Mouse (Mus musculus) liver, embryonic 13.5 days (tissue): ENCODE data around the gene Rdh9. TPM values are rescaled to one million over a fixed set of nuclear protein-coding genes. Genes with fewer than 3 reads are reported as not detected.
"Not testable (repeated sequence)": the region's sequence is repeated elsewhere in the genome, so short reads cannot be mapped to it uniquely, and the experiment has no call there.

Experiments
- ATAC-seq: fragments of 200-750 bp; cut with Nextera tagmentation; 2 replicates; pipeline ENCODE4 v1.8.0; 2017; ENCODE audit warnings: low read depth, mild to moderate bottlenecking, moderate number of reproducible peaks, moderate library complexity
- DNase-seq: peaks from one replicate; pipeline ENCODE4 v3.0.0; 2022
- H3K27ac ChIP-seq: fragments of 300-500 bp; sonication (generic); 2 replicates; pipeline ENCODE4 v1.5.1; 2015; ENCODE audit warnings: moderate library complexity, mild to moderate bottlenecking, inconsistent platforms
- H3K27me3 ChIP-seq: fragments of 300-500 bp; sonication (generic); 2 replicates; pipeline ENCODE4 v1.6.1; 2015; ENCODE audit warnings: mild to moderate bottlenecking, inconsistent platforms
- H3K36me3 ChIP-seq: fragments of 300-500 bp; sonication (generic); 2 replicates; pipeline ENCODE4 v1.6.1; 2015; ENCODE audit warnings: mild to moderate bottlenecking, inconsistent platforms
- H3K4me1 ChIP-seq: fragments of 300-500 bp; sonication (generic); replicated peaks from 2 replicates; pipeline ENCODE4 v1.6.1; 2015; ENCODE audit warnings: inconsistent platforms
- H3K4me2 ChIP-seq: fragments of 300-500 bp; sonication (generic); 2 replicates; pipeline ENCODE4 v1.6.1; 2015; ENCODE audit warnings: inconsistent platforms, mild to moderate bottlenecking, moderate library complexity
- H3K4me3 ChIP-seq: fragments of 300-500 bp; sonication (generic); replicated peaks from 2 replicates; pipeline ENCODE4 v1.5.1; 2015; ENCODE audit warnings: mild to moderate bottlenecking, inconsistent platforms
- H3K9ac ChIP-seq: fragments of 300-500 bp; sonication (generic); 2 replicates; pipeline ENCODE4 v1.6.1; 2015; ENCODE audit warnings: mild to moderate bottlenecking, inconsistent platforms
- H3K9me3 ChIP-seq: fragments of 300-500 bp; sonication (generic); replicated peaks from 2 replicates; pipeline ENCODE4 v1.6.1; 2016; ENCODE audit warnings: inconsistent platforms
- WGBS: fragments of 180-500 bp; shearing (Covaris S2); methylation state at CpG from one replicate; pipeline ENCODE4 v1.1.7; 2015; ENCODE audit not compliant: insufficient replicate concordance; 5-methylcytosine and 5-hydroxymethylcytosine counted together
- polyA plus RNA-seq: library from polyadenylated mRNA; unstranded; fragments of >200 nt; fragmentation: Nextera tagmentation; extraction: Ambion mirVana; gene quantifications from 2 replicates; pipeline ENCODE4 v1.2.1, GENCODE M21; 2015

Gene Rdh9
- polyA plus RNA-seq, 1 experiment from 2014 or later = not detected

DNA sequence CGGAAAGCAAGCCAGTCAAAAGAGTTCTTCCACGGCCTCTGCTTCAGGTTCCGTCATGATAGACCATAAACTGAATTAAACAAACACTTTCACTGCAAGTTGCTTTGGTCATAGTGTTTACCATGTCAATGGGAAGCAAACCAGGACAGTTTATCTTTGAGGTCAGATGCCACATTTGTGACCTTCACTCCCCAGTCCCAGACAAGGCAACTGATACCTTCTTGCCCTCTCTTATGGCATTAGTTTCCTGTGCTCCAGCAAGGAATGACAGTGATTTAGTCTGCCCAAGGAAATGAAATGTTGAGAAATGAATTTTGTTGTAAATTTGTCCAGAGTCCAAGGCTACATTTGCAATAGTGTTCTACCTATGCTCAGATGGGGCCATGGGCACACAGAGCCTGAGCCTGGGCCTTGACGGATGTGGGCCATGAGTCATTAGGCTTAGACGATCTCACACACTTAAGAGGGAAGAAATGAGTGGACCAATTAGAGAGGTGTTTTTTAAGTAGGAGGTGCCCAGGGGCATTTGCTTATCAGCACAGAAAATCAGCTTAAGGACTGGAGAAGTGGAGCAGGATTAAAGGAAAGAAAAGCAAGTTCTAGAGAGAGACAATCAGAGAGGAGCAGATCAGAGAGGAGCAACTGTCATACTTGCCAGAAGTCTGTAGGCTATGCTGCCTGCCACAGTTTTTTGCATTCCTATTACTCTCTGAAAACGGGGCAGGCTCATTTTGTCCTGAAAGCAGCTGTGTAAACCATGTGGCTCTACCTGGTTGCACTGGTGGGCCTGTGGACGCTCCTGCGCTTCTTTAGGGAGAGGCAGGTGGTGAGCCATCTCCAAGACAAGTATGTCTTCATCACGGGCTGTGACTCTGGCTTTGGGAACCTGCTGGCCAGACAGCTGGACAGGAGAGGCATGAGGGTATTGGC, 16.7 kb upstream of the Rdh9 start, which contains the start of the genes Rdh1 and Rdh16f1:
TSS of gene Rdh1 (plus strand) at position 541 of the 930 bp plus-strand sequence.
TSS of gene Rdh16f1 (plus strand) at position 607 of the 930 bp plus-strand sequence.
- peak within 1 kb of the TSS; percentile 47 for H3K27ac ChIP-seq
- ATAC-seq (0 out of 2 replicates have a peak, but pooled peaks have one; percentile 27), DNase-seq (no peak)
- WGBS = 62% methylated on average over 9 of the region's 9 CpGs
- H3K36me3 ChIP-seq = no peaks in the 10 kb centered on the region
- no peaks in the 10 kb centered on the region for H3K27me3 ChIP-seq
- no peak within 1 kb of the TSS for H3K4me2 ChIP-seq
- 0 out of 2 replicates have a peak, but pooled peaks cover 4% of the 10 kb centered on the region for H3K9me3 ChIP-seq
- H3K9ac ChIP-seq = no peak within 1 kb of the TSS
- no peak within 1 kb of the TSS for H3K4me3 ChIP-seq
- peaks cover 36% of the 10 kb centered on the region for H3K4me1 ChIP-seq

DNA sequence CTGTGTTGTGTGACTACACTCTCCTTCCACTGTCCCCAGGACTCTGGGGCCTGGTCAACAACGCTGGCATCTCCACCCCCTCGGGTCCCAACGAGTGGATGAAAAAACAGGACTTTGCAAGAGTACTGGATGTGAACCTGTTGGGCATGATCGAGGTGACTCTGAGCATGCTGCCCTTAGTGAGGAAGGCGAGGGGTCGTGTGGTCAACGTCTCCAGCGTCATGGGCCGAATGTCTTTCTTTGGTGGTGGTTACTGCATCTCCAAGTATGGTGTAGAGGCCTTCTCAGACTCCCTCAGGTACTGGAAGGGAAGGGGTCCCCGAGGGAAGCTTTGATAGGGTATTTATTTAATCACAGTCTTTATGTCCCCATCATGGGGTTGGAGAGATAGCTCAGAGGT, 13.3 kb upstream of the Rdh9 start:
- DNase-seq, H3K27me3 ChIP-seq, H3K9me3 ChIP-seq, H3K9ac ChIP-seq, H3K4me2 ChIP-seq, H3K36me3 ChIP-seq, H3K27ac ChIP-seq, ATAC-seq, H3K4me3 ChIP-seq: not testable (repeated sequence)
- 63% methylated on average over 10 of the region's 10 CpGs for WGBS
- peaks cover 16% of the 10 kb centered on the region for H3K4me1 ChIP-seq

DNA sequence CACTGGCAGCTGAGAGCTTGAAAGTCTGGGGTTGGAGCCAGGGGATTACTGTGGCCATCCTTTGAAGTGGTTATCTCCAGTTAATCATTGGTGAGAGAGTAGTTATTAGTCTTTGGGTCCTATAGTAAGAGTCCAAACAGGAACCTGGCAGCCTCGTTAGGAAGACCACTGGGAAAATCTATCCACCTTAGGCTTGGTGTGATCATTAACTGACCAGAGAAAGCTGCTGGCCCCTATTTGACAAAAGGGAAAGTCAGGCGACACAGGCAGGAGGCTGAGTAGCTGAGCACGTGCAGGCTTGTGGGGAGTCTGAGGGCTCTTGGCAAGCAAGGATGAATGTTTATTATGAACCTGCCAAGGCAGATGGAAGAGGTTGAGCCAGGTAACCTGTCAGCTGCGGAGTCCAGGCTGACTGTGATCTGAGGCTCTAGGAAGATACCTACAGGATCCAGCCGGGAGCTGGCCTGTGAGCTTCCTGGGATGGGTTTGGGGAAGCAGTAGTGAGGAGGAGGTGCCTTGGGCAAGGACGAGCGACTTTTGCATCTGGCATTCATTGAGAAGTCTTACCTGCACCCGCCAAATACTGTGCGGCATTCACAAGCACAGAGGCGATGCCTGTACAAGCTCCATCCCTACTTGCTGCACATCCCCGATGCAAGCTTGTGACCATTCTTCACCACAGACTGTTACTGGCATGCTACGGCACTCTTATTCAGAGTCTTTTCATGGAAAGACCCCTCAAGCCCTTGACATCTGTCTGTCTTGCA, 12.1 kb upstream of the Rdh9 start:
- H3K4me3 ChIP-seq = no peak overlapping the region
- H3K36me3 ChIP-seq = no peaks in the 10 kb centered on the region
- peak; percentile 76 for ATAC-seq
- no peak overlapping the region for H3K4me2 ChIP-seq
- H3K27me3 ChIP-seq = no peaks in the 10 kb centered on the region
- peaks cover 10% of the 10 kb centered on the region for H3K4me1 ChIP-seq
- no peak overlapping the region for H3K9ac ChIP-seq
- WGBS = 56% methylated on average over 12 of the region's 12 CpGs
- peak overlapping the region; percentile 69 for H3K27ac ChIP-seq
- DNase-seq = no peak
- H3K9me3 ChIP-seq = no peaks in the 10 kb centered on the region

DNA sequence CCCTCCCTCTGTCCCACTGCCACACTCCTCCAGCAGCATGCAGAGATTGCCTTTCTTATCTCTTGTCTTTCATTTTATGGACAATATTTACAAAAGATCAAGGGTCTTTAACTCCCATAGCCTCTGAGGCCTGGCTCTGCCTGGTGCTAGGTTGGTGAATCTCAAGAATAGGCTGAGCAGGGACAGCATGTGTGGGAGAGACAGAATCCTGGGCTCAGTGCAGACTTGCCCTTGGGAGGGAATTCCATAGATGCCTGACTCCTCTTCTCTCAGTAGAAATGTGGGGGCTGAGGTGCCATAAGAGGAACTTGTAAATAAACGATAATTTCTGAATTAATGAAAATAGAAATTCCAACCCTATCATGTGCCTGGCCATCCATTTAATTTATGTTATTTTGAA, 9.6 kb upstream of the Rdh9 start:
- ATAC-seq (no peak), DNase-seq (no peak)
- H3K36me3 ChIP-seq = no peaks in the 10 kb centered on the region
- no peak overlapping the region for H3K4me3 ChIP-seq
- H3K9me3 ChIP-seq = no peaks in the 10 kb centered on the region
- 69% methylated on average over 1 of the region's 1 CpGs for WGBS
- H3K27me3 ChIP-seq = no peaks in the 10 kb centered on the region
- peaks cover 4% of the 10 kb centered on the region; the same call in 1 of the 2 replicates for H3K4me1 ChIP-seq
- H3K27ac ChIP-seq = no peak overlapping the region
- no peak overlapping the region for H3K4me2 ChIP-seq
- H3K9ac ChIP-seq = no peak overlapping the region

DNA sequence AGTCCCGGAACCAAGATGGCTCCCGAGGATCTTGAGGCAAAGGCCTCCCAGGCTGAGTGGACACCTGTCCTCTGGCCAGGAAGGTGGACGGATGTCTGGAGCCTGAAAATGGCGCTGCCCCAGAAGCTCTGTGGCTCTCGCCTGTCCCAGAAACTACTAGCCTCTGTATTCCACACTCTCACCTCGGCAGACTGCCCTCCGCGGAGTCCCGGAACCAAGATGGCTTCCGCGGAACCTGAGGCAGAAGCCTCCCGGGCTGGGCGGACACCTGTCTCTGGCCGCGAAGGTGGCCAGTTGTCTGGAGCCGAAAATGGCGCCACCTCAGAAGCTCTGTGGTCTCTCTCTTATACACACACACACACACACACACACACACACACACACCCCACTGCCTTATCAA, 6.1 kb downstream of the Rdh9 start:
- WGBS = 84% methylated on average over 17 of the region's 17 CpGs
- H3K4me1 ChIP-seq, H3K4me3 ChIP-seq, H3K27ac ChIP-seq, H3K36me3 ChIP-seq, H3K27me3 ChIP-seq, H3K9me3 ChIP-seq, ATAC-seq, H3K9ac ChIP-seq, DNase-seq, H3K4me2 ChIP-seq: not testable (repeated sequence)

DNA sequence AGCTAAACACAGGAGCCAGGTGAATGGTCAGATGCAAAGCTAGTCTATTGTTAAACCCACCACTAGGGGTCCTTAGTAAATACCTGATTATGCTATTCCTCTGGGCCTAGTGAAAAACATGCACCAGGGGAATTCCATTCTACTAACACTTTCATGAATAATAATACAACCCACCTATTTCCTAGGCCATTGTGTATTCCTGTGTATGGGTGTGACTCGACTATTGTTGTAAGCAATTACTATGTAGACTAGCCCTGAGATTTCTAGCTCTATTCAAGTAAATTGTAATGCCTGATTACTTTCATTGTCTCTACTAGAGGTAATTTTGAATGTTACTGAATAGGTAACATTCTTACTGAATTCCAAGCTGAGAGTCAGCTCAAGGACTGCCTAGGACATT, 9.2 kb downstream of the Rdh9 start:
- not testable (repeated sequence) for H3K36me3 ChIP-seq, ATAC-seq, H3K9me3 ChIP-seq, DNase-seq, H3K4me1 ChIP-seq, H3K27me3 ChIP-seq, H3K27ac ChIP-seq, H3K4me2 ChIP-seq, H3K4me3 ChIP-seq, H3K9ac ChIP-seq
- 59% methylated on average over 1 of the region's 1 CpGs for WGBS

DNA sequence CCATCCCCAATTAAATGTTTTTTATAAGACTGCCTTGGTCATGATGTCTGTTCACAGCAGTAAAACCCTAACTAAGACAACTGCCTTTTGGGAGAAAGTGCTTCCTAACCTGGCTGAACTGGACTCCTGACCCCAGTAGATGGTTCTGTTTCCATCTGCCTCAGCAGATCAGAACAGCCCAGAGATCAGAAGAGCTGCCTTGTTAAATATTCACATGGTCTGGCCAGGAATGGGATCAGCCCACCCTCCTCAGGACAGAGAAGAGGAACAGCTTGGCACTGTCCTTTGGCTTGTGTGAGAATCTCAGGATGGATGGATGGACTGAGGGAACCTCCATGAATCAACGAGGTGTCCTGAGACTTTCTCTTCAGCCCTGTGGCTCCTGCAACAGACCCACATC, 23.1 kb downstream of the Rdh9 start:
- ATAC-seq = no peak
- no peak overlapping the region for H3K4me3 ChIP-seq
- no peaks in the 10 kb centered on the region for H3K4me1 ChIP-seq
- 46% methylated on average over 1 of the region's 1 CpGs for WGBS
- no peaks in the 10 kb centered on the region for H3K36me3 ChIP-seq
- H3K9ac ChIP-seq = no peak overlapping the region
- no peak overlapping the region for H3K4me2 ChIP-seq
- no peak for DNase-seq
- no peaks in the 10 kb centered on the region for H3K9me3 ChIP-seq
- H3K27ac ChIP-seq = no peak overlapping the region
- no peaks in the 10 kb centered on the region for H3K27me3 ChIP-seq

DNA sequence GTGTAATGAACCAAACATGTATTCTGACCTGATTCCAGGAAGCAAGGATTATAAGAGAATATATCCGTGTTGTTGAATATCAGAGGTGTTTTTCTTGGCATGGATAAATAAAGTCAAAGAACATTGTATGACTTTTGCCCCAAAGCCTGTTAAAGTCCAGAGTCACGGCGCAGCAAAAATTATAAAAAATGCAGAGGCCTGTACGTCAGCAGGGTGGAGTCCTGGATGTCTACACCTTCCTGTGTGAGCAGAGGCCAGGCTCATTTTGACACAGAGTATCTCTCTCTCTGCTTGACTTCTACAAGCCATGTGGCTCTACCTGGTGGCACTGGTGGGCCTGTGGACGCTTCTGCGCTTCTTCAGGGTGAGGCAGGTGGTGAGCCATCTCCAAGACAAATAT, 24.7 kb downstream of the Rdh9 start, which contains the start of gene Rdh16:
TSS of gene Rdh16 (plus strand) at position 262 of the 400 bp plus-strand sequence.
- ATAC-seq (no peak), DNase-seq (no peak)
- Histone ChIP-seq H3K4me3 (no peak within 1 kb of the TSS), H3K27me3 (no peaks in the 10 kb centered on the region), H3K9ac (no peak within 1 kb of the TSS), H3K27ac (no peak within 1 kb of the TSS), H3K9me3 (no peaks in the 10 kb centered on the region), H3K4me2 (no peak within 1 kb of the TSS), H3K4me1 (no peaks in the 10 kb centered on the region), H3K36me3 (no peaks in the 10 kb centered on the region)
- 67% methylated on average over 6 of the region's 6 CpGs for WGBS

DNA sequence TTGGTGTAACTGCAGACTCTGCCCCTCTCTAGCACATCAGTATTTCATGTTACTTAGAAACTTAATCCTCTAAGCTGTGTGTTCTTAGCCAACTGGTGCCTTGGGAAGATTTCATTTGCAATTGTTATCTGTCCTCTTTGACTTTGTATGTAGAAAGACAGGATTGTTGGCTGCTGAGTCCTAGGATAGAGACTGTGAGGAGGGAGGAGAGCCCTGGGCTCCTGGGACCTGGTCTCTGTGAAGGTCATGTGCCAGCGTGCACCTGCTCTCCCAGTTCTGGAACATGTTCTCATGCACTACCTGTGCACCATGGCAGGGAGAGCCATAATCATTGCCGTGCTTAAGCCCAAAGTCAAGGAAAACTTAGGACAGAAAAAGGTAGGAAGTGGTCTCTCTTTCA, 25.4 kb downstream of the Rdh9 start:
- Histone ChIP-seq H3K4me3 (no peak overlapping the region), H3K9ac (no peak overlapping the region), H3K9me3 (no peaks in the 10 kb centered on the region), H3K27me3 (no peaks in the 10 kb centered on the region), H3K36me3 (no peaks in the 10 kb centered on the region), H3K4me1 (no peaks in the 10 kb centered on the region), H3K27ac (no peak overlapping the region), H3K4me2 (no peak overlapping the region)
- ATAC-seq (no peak), DNase-seq (no peak)
- WGBS = 60% methylated on average over 2 of the region's 2 CpGs

DNA sequence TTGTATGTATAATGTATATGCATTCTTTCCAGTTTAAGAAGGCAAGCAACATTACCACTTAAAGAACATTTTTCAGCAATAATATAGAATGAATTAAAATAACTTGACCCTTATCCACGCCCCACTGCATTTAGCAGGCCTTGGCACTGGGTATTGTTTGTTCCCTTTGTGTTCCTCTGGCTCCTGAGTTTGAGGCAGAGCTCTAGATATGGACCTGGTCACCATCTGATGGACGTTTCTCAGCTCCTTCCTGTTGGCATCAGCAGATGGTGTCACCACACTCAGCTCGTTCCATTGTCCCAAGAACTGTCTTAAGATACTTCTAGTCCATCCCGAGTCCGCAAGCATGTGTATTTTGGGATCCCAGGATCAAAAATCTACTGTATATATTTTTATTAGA, 26.1 kb downstream of the Rdh9 start:
- no peaks in the 10 kb centered on the region for H3K36me3 ChIP-seq

DNA sequence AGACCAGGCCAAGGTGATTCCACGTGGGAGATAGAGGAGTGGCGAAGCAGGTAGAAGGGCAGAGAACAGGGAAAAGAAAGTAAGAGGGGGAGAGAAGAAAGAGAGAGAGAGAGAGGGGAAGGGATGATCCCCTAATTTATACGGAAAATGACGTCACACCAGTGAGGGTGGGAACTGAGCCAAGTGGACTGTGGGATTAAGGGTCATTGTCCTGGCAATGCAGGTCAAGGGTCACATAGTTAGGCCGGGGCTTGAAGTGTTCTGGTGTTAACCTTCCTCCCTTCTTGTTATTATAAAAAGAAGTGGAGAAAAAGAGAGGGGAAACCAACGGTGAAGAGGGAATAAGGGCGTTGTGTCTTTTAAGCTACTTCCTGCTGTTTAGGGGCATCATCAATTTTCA, 28.2 kb downstream of the Rdh9 start:
- Histone ChIP-seq H3K4me1 (no peaks in the 10 kb centered on the region), H3K9me3 (no peaks in the 10 kb centered on the region), H3K27ac (no peak overlapping the region), H3K36me3 (no peaks in the 10 kb centered on the region), H3K27me3 (no peaks in the 10 kb centered on the region), H3K9ac (no peak overlapping the region), H3K4me3 (no peak overlapping the region), H3K4me2 (no peak overlapping the region)
- DNase-seq (no peak), ATAC-seq (no peak)
- WGBS = 56% methylated on average over 7 of the region's 7 CpGs

More for the DNA sequence above, 26.1 kb downstream of the Rdh9 start:
- Histone ChIP-seq H3K27me3 (no peaks in the 10 kb centered on the region), H3K4me1 (no peaks in the 10 kb centered on the region), H3K27ac (no peak overlapping the region), H3K9ac (no peak overlapping the region), H3K4me2 (no peak overlapping the region), H3K4me3 (no peak overlapping the region), H3K9me3 (no peaks in the 10 kb centered on the region)
- ATAC-seq = no peak
- WGBS = 54% methylated on average over 5 of the region's 5 CpGs
- DNase-seq = no peak
